Mouse (Mus musculus) spleen, adult 2 months (tissue): ENCODE results near the gene Hist1h2bj.

Source experiments
- CTCF ChIP-seq: fragments of 200-500 bp; IDR thresholded peaks from 2 replicates; pipeline ENCODE4 v1.5.1; 2011; ENCODE audit warnings: mild to moderate bottlenecking, inconsistent platforms; ENCODE audit not compliant: insufficient read depth, insufficient read length, insufficient replicate concordance; ENCODE audit errors: extremely low read depth
- POLR2A ChIP-seq: fragments of 200-500 bp; IDR thresholded peaks from 2 replicates; pipeline ENCODE4 v1.6.1; 2011; ENCODE audit warnings: low read depth, low read length, inconsistent platforms

- no peak for TF ChIP-seq CTCF
- no peak for TF ChIP-seq POLR2A
These were observed 16.7 kb upstream of the Hist1h2bj start for GRCm38 (mm10) chr13:22026058-22027031.
